Mouse (Mus musculus) neural tube, embryonic 14.5 days (tissue): ENCODE measurements around the gene Nfkbie. TPM values are rescaled to one million over a fixed set of nuclear protein-coding genes. Genes with fewer than 3 reads are reported as not detected.

ENCODE experiments used
- ATAC-seq: fragments of 200-750 bp; cut with Nextera tagmentation; 2 replicates; pipeline ENCODE4 v1.8.0; 2017; ENCODE audit warnings: low read depth, mild to moderate bottlenecking, moderate TSS enrichment, moderate library complexity
- H3K27ac ChIP-seq: fragments of 300-500 bp; sonication (generic); 2 replicates; pipeline ENCODE4 v1.5.1; 2014; ENCODE audit warnings: low read depth, mild to moderate bottlenecking, control low read depth, low read length, moderate library complexity, mixed read lengths
- H3K27me3 ChIP-seq: fragments of 300-500 bp; sonication (generic); 2 replicates; pipeline ENCODE4 v1.6.1; 2014; ENCODE audit warnings: low read length; ENCODE audit not compliant: control insufficient read depth, insufficient read depth
- H3K36me3 ChIP-seq: fragments of 300-500 bp; sonication (generic); 2 replicates; pipeline ENCODE4 v1.6.1; 2014; ENCODE audit warnings: low read length, mixed read lengths; ENCODE audit not compliant: control insufficient read depth, insufficient read depth
- H3K4me1 ChIP-seq: fragments of 300-500 bp; sonication (generic); 2 replicates; pipeline ENCODE4 v1.6.1; 2014; ENCODE audit warnings: low read length; ENCODE audit not compliant: control insufficient read depth, insufficient read depth
- H3K4me2 ChIP-seq: fragments of 300-500 bp; sonication (generic); 2 replicates; pipeline ENCODE4 v1.6.1; 2014; ENCODE audit warnings: mild to moderate bottlenecking, low read depth, low read length, control low read depth
- H3K4me3 ChIP-seq: fragments of 300-500 bp; sonication (generic); 2 replicates; pipeline ENCODE4 v1.5.1; 2014; ENCODE audit warnings: low read depth, low read length, control low read depth, mixed read lengths
- H3K9ac ChIP-seq: fragments of 300-500 bp; sonication (generic); replicated peaks from 2 replicates; pipeline ENCODE4 v1.6.1; 2014; ENCODE audit warnings: low read depth, mild to moderate bottlenecking, control low read depth, low read length, mixed read lengths
- H3K9me3 ChIP-seq: fragments of 300-500 bp; sonication (generic); 2 replicates; pipeline ENCODE4 v1.6.1; 2016; ENCODE audit warnings: low read length; ENCODE audit not compliant: control insufficient read depth
- WGBS: fragments of 180-500 bp; shearing (Covaris S2); extraction: QIAGEN DNeasy Blood & Tissue Kit; methylation state at CpG from one replicate; pipeline ENCODE4 v1.1.7; 2014; 5-methylcytosine and 5-hydroxymethylcytosine counted together
- polyA plus RNA-seq: library from polyadenylated mRNA; unstranded; fragments of >200 nt; fragmentation: Nextera tagmentation; extraction: Ambion mirVana; gene quantifications from 2 replicates; pipeline ENCODE4 v1.2.1, GENCODE M21; 2014

The Nfkbie gene
- polyA plus RNA-seq, 1 experiment from 2014 or later, result 4.2 TPM

DNA sequence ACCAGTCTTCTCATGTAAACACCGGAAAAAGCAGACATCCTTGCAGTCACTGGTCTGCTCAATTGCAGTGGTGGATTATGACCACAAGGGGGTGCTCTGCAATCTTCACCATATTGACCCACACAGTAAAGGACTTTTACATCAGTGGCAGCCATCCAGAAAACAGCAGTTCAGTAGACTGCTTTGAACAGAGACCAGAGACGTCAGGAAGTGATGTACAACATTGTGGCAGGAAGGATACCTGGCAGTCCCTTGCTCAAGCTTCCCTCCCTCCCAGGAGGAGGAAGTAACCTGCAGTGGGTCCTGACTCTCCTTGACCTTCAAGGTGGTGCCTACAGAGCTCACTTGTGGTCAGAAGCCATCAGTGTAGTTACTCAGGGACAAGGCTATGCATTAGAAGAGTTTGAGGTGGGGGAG lies 26.1 kb downstream of the Nfkbie start:
- peak; percentile 28 for ATAC-seq
- no peak overlapping the region; the same call in 1 of the 2 replicates for H3K27ac ChIP-seq
- H3K36me3 ChIP-seq, result no peaks in the 10 kb centered on the region
- no peaks in the 10 kb centered on the region for H3K9me3 ChIP-seq
- H3K4me2 ChIP-seq, result no peak overlapping the region
- H3K4me1 ChIP-seq, result 0 out of 2 replicates have a peak, but pooled peaks cover 3% of the 10 kb centered on the region
- WGBS, result 22% methylated on average over 2 of the region's 2 CpGs
- H3K4me3 ChIP-seq, result no peak overlapping the region
- H3K9ac ChIP-seq, result no peak overlapping the region
- no peaks in the 10 kb centered on the region for H3K27me3 ChIP-seq

DNA sequence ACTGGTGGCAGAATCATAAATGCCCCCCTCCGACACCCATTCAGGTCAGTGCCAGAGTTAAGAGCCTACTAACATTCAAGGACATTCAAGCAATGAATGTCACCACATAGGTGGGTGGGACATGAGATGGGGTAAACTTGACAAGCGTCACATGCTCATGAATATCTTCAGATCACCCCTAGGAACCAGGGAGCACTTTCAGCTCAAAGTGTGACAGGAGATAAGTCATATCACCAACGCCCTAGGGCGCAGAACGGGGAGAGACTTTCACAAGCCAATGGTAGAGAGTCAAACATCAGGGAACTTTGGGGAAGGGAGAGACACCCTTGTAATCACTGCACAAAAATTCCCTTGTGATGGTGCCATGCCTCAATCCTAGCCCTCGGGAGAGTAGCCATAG lies 26.7 kb downstream of the Nfkbie start:
- no peak overlapping the region for H3K9ac ChIP-seq
- WGBS, result 94% methylated on average over 6 of the region's 6 CpGs
- ATAC-seq, result no peak
- no peaks in the 10 kb centered on the region for H3K27me3 ChIP-seq
- no peaks in the 10 kb centered on the region for H3K36me3 ChIP-seq
- H3K4me2 ChIP-seq, result no peak overlapping the region
- H3K4me3 ChIP-seq, result no peak overlapping the region
- no peaks in the 10 kb centered on the region for H3K9me3 ChIP-seq
- H3K4me1 ChIP-seq, result 0 out of 2 replicates have a peak, but pooled peaks cover 3% of the 10 kb centered on the region
- no peak overlapping the region for H3K27ac ChIP-seq

DNA sequence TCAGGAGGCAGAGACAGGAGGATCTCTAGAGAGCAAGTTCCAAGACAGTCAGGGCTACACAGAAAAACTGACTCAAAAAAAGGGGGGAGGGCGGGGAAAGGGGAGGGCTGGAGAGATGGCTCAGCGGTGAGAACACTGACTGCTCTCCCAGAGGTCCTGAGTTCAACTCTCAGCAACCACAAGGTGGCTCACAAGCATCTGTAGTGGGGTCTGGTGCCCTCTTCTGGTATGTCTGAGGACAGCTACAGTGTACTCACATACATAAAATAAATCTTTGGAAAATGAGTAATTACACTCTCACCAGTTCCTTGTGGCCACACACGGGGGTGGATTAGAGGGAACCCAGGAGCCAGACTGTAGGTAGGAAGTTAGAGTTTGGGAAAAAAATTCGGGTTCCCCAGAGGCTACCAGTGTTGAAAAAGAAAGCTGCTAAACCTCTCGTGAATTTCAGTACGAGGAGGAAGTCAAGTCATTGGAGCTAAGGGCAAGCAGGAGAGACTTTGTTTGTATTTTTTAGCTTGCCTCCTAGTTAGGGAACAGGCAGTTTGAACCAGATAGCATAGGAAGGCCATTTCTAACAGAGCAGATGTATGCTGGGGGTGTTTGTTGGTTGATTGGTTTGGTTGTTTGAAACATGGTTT lies 27.3 kb downstream of the Nfkbie start:
- Histone ChIP-seq H3K9me3 (no peaks in the 10 kb centered on the region), H3K27ac (no peak overlapping the region), H3K4me1 (0 out of 2 replicates have a peak, but pooled peaks cover 3% of the 10 kb centered on the region), H3K9ac (no peak overlapping the region), H3K27me3 (no peaks in the 10 kb centered on the region), H3K4me2 (no peak overlapping the region), H3K4me3 (no peak overlapping the region), H3K36me3 (no peaks in the 10 kb centered on the region)
- WGBS, result 73% methylated on average over 6 of the region's 6 CpGs
- no peak for ATAC-seq

DNA sequence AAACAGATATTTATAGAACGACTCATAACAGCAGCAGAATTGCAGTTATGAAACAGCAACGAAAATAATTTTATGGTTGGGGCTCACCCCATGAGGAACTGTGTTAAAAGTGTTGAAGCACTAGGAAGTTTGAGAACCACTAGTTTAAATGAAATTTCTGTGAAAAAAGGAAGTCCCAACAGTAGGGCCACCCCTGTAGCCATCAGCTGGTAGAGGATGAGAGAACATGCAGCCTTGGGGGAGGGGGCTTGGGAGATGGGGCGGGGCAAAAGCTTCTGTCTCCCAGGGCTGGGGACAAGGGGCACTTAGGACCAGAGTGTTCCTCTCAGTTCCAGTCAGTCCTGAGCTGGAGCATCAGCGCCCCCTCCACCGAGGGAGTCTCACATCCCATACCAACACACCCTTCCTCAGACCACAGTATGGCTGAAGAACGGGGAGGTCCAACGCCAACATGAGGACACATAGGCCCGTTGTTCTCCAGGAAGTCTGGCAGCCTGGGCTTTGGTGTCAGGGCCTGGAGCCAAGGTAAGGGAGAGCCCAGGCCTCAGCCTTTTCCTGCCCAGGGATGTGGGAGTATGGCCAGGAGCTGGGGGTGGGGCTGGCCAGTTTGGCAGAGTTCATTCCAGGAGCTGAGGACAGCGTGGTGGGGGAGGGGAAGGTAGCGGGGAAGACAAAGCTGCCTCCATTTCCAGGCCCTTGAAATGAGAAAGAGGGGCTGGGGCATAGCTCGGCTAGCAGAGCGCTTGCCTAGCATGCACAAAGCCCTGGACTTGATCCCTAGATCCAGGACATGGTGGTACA lies 28.8 kb downstream of the Nfkbie start:
- 49% methylated on average over 12 of the region's 12 CpGs for WGBS
- no peak overlapping the region for H3K4me2 ChIP-seq

DNA sequence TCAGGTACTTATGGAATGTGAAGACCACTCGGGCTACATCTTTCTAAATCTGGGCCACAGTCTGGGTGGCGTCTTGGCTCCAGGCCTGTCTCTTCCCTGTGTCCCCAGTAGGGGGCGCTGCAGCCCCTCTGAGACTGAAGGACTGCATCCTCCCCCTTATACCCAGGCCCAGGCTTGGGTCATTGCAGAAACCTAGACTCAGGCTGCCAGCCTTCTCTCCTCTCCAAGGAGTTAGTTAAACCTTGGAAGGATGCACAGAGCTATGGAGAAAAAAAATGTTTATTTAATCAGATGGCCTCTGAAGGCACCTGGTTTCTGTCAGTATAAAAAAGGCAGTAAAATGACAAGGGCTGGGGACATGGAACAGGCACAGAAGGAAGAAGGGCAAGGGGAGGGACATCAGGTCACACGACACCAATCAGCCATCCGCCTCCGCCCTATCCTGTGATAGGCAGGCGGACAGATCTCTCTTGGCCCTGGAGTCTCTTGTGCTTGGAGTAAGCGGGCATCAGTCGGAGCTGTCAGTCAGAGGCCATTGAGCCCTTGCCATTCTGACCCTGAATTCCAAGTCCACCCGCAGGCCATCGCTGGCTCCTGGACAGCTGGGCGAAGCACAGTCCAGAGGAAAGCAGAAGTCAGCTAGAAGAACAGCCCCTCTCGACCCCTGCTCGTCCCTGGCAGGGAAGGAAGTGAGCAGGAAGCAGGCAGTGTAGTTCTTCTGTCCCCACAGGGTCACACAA lies 29.6 kb downstream of the Nfkbie start:
- Histone ChIP-seq H3K4me2 (no peak overlapping the region), H3K9me3 (no peaks in the 10 kb centered on the region), H3K4me1 (0 out of 2 replicates have a peak, but pooled peaks cover 3% of the 10 kb centered on the region), H3K27me3 (no peaks in the 10 kb centered on the region), H3K27ac (peak overlapping the region; percentile 45; the same call in 1 of the 2 replicates), H3K4me3 (no peak overlapping the region), H3K9ac (no peak overlapping the region), H3K36me3 (no peaks in the 10 kb centered on the region)
- 28% methylated on average over 14 of the region's 14 CpGs for WGBS
- peak; percentile 35 for ATAC-seq

More for the DNA sequence above, 28.8 kb downstream of the Nfkbie start:
- Histone ChIP-seq H3K36me3 (no peaks in the 10 kb centered on the region), H3K9me3 (no peaks in the 10 kb centered on the region), H3K27me3 (no peaks in the 10 kb centered on the region), H3K4me1 (0 out of 2 replicates have a peak, but pooled peaks cover 3% of the 10 kb centered on the region), H3K27ac (peak overlapping the region; percentile 45), H3K9ac (no peak overlapping the region), H3K4me3 (no peak overlapping the region)
- ATAC-seq, result peak; percentile 42

DNA sequence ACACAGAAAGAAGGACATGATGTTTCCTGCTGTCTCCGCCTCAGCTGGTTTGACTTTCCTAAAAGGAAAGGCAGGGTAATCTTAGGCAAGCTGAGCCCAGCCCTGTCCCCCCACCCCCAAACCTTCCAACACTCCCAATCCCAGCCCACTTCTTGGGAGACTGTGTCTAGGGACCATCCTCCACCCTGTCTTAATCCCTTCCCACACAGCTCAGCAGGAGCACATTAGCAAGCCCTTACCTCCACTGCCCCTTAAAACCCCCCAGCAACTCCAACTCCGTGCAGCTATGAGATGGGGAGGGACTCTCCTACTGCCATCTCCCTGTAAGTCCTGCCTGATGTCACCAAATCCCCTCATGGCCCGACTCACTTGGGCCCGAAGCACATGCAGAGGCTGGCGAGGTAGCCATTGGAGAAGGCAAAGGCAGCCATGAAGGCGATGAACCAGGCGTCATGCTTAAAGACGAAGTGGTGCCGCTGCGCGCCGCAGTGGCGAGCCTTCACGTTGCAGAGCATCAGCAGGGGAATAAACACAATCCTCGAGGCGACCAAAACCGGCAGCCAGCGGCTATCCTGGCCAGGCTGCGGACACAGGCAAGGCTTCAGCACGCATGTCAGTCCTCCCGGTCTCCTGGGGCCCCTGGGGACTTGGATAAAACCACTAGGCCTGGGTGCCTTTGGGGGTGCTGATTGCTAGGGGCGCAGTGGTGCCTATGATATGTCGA lies 30.4 kb downstream of the Nfkbie start:
- Histone ChIP-seq H3K4me2 (no peak overlapping the region), H3K9ac (no peak overlapping the region), H3K4me3 (no peak overlapping the region), H3K27ac (no peak overlapping the region), H3K4me1 (0 out of 2 replicates have a peak, but pooled peaks cover 3% of the 10 kb centered on the region), H3K27me3 (no peaks in the 10 kb centered on the region), H3K9me3 (no peaks in the 10 kb centered on the region), H3K36me3 (no peaks in the 10 kb centered on the region)
- no peak for ATAC-seq
- WGBS, result 77% methylated on average over 23 of the region's 23 CpGs

DNA sequence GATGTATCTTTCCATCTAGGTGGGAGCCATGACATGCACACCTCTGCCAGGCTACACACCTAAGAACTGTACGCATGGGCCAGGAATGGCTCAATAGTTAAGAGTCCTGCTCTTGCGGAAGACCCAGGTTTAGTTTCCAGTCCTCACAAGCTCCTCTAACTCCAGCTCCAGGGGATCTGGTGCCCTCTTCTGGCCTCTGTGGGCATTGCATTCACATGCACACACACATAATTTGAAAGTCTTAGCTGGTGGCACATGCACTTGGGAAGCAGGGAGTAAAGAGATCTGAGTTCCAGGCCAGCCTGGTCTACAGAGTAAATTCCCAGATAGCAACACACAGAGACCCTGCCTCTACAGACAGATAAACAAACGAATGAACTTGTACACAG lies 30.9 kb downstream of the Nfkbie start:
- Histone ChIP-seq H3K27ac (no peak overlapping the region), H3K4me3 (no peak overlapping the region), H3K36me3 (no peaks in the 10 kb centered on the region), H3K4me1 (0 out of 2 replicates have a peak, but pooled peaks cover 3% of the 10 kb centered on the region), H3K4me2 (no peak overlapping the region), H3K27me3 (no peaks in the 10 kb centered on the region), H3K9ac (no peak overlapping the region), H3K9me3 (no peaks in the 10 kb centered on the region)
- no peak for ATAC-seq
- 100% methylated on average over 3 of the region's 3 CpGs for WGBS

DNA sequence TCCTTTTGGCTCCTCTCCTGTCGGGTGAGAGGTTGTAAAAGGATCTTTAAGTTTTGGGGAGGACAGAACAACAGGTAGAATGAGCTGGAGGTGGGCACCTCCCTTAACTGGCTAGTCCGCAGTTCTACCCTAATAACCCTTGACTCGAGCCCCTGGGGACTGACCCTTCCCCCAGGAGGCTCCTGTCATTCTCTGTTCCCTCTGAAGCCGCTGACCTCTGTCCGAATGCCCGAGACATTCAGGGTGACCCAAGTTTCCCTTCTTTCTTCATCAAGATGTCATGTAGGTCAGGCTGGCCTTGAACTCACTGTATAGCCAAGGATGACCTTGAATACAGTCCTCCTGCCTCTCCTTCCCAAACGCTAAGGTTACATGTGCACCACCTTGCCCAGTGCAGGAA lies 32.9 kb downstream of the Nfkbie start:
- no peaks in the 10 kb centered on the region for H3K9me3 ChIP-seq
- no peak overlapping the region for H3K4me3 ChIP-seq
- 89% methylated on average over 7 of the region's 7 CpGs for WGBS
- H3K27ac ChIP-seq, result no peak overlapping the region
- no peak for ATAC-seq
- H3K36me3 ChIP-seq, result no peaks in the 10 kb centered on the region
- no peak overlapping the region for H3K9ac ChIP-seq
- H3K27me3 ChIP-seq, result no peaks in the 10 kb centered on the region
- no peak overlapping the region for H3K4me2 ChIP-seq
- peaks cover 9% of the 10 kb centered on the region; the same call in 1 of the 2 replicates for H3K4me1 ChIP-seq
